Mouse (Mus musculus) c-Kit-positive CD71-positive TER-119-negative erythroid progenitor cells, embryonic 14.5 days (primary cell): Measurements from ENCODE around the gene Prkn.

ENCODE experiments used
- DNase-seq: peaks from one replicate; pipeline ENCODE4 v3.0.0-alpha.2; 2013; ENCODE audit warnings: low read depth

Gene Prkn

DNA sequence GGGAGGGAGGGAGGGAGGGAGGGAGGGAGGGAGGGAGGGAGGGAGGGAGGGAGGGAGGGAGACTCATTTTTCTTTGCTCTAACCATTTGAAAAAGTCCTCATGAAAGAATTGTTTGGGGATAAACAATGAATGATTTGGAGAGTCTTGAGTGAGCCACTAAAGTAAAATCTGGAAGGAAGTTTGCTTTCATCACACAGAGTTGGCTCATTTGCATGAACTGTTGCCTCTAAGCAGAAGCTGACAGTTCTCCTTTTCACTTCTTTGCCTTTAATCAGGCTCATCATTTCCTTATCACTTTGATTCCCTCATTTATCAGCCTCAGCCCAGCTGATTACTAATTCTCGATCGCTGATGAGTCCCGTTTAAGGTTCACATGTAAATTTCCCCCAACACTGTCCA, 816.7 kb downstream of the Prkn start:
- no peak for DNase-seq

- no peak for DNase-seq
Observed at GRCm38 (mm10) chr17:11661898-11662297, 821.7 kb downstream of the Prkn start.

DNA sequence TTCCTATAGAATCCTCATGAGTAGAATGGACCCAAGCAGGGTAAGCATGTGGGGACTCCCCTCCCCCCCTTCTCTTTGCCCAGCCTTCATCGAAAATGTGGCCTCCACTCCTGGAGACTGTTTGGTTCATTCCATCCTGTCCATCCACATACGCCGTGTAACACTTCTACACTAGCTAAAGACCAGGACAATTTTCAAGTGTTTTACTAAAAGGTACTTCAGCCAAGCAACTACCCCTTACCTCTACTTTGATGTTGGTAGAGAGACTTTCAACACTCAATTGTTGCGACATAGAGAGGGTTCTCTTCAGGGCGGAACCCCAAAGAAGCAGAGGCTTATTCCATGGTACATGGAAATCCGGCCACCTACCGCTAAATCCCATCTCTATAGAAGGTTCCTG, 823.3 kb downstream of the Prkn start:
- no peak for DNase-seq

GRCm38 (mm10) chr17:11664610-11665345, 824.6 kb downstream of the Prkn start:
- DNase-seq = no peak

DNA sequence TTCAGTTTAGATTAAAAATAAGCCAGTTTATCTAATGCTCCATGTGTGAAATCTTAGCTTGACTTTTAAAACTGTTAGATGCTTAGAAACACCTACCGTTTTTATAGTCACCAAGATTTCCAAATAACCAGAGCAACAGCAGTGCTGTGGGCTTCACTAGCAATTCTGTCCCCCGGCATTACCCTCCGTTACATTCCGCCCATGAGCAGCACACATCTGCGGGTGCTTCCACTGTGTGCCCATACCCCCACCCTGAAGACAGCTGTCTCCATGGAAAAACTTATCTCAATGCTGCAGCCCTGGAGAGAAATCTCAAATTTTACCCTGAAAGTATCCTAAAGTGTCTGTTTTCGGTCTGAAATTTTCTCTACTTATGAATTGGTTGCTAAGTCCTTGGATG, 839.5 kb downstream of the Prkn start:
- DNase-seq = no peak

GRCm38 (mm10) chr17:11680456-11680855, 840.3 kb downstream of the Prkn start:
- DNase-seq = no peak

DNA sequence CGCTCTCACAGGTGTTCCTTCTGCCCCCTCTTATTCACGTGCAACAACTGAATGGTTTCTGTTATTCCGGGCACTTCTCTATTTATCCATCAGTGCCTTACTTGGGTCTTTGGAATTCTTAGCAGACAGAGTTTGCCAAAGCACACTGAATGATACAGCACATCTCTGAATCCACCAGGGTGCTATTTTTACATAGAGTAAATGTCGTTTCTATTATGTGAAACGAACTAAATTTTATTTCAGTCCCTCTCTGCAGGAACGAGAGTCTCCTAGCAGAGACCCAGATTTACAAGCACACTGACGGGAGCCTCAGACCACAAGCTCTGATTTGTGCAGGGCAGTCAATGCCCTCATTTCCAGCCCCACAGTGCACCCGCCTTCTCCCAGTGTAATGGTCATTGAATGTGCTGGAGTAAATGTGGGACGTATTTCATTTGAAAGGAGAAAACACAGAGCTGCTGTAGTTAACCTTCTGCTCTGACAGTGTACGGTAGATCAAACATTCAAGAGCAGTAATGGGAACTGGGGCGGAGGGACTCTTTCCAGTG, 841.7 kb downstream of the Prkn start:
- DNase-seq = no peak

- no peak for DNase-seq
Observed at GRCm38 (mm10) chr17:11705005-11705404, 864.8 kb downstream of the Prkn start.

DNA sequence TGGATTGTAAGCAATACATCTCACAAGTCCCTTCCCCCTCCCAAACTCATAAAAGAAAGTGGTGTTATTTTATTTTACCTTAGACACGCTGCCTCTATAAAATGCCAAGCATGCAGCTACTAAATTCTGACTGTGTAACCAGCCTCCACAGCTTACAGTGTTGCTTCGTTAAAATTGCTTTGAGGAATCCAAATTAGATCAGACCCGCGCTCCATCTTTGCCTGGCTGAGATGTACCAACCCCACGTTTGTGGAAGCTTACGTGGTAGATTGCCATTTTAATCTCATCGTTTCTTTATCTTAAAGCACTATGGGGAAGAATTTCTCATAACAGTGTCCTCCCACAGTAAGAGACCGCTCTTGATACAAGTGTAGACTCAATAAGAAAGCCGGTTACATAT, 865.6 kb downstream of the Prkn start:
- DNase-seq = no peak

GRCm38 (mm10) chr17:11712066-11712465, 871.9 kb downstream of the Prkn start:
- no peak for DNase-seq

DNA sequence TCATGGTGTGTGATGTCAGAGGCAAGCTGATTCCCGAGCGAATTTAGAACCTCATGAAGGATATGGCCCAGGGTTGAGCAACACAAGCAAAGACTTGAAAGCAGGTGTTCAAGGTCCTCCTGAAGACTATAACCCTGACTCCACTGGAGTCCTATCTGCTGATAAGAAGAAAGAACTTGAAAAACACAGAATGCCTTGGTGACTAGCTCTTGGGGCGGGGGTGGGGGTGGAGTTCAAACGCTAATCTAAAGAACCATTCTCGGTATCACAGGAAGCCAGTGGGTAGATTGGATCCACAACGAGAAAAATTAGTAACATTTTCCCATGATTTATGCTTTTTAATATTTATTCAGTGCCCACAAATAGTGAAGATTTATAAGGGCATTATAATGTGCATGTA, 879.6 kb downstream of the Prkn start:
- DNase-seq = peak; percentile 1

GRCm38 (mm10) chr17:11721906-11722305, 881.7 kb downstream of the Prkn start:
- DNase-seq = no peak

GRCm38 (mm10) chr17:11722478-11722877, 882.3 kb downstream of the Prkn start:
- DNase-seq = no peak

- DNase-seq = no peak
Observed at GRCm38 (mm10) chr17:11724135-11724534, 884.0 kb downstream of the Prkn start.

GRCm38 (mm10) chr17:11727101-11727500, 886.9 kb downstream of the Prkn start:
- no peak for DNase-seq

DNA sequence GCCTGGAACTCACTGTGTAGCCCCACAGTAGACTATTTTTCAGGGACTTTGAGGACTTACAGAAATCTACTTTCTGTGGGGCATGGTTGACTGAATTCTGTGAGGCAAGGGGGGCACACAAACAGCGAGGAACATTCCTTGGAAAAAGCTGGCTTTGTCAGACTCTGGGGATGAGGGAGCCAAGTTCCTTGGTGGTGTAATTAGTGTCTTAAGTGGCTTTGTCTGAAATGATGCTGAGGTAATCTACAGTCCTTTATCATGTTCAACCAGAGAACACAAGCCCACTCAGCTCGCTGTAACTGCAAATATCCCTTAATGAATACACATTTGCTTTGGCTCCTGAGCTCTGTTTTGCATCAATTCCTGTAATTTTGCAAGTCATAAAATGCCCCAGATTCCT, 888.1 kb downstream of the Prkn start:
- DNase-seq = no peak

DNA sequence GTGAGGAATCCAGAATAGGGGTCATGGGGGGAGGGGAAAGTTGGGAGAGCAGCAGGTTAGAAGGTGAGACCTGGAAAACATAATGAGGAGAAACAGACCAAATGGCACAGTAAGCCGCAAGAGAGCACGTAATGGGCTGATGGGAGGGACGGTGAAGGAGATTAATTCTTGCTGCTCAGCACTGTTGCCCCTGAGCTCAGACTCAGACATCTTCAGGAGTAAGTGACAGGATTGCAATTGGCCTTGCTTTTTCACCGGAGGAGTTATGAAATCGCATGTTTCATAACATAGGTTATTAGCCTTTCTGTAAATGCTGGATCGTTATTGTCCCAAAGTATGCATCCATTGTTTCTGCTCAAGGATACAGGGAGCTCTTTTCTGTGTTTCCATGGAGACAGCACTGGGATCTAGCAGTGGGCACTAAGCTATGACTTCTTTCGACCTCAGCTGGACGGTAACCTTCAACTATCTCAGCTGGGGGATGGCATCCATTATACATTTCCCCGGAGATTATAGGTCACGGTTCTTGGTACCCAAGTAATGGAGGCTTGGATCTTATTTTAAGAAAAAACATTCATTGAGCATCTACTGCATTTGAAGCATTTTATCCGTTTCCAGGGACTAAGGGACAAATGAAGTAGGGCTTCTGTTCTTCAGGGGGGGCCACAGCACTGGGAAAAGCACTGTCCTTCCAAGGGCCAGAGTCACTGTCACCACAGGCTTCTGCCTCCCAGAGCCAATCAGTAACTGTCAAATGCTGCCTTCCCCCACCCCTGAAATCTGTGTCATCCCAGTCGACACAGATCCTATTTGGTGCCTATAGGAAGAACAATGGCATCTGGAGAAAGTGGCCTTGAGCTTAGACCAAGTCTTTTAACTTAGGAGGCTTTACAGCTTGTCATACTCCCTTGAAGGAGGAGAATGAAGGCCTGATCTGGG, 890.7 kb downstream of the Prkn start:
- no peak for DNase-seq

DNA sequence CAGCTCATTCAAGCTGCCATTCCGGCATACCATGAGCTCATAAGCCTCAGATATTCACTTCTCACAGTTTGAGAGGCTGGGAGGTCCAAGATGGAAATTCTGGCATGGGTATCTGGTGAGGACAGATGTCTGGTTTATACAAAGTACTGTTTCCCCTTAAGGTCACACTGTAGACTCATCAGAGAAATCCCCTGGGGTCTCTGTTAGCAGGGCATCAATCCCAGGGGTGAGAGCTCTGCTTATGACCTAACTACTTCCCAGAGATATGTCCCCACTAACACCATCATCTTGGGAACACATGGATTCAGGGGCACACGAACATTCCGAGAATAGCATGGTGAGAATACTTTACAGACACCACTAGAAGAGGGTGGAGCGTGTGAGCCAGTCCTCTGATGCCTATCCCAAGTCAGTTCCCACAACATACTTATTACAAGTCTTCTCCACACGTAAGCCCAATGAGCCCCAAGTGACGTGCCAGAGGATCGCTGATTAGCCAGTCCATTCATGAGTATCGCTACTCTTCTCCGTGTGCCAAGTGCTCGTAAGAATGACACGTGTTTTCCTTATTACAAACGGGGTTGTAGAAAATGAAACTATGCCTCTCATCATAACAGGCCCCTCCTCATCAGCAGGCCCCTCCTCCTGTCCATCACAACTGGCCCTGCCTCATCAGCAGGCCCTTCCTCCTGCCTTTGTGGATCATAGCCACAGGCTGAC, 895.1 kb downstream of the Prkn start:
- DNase-seq = no peak

DNA sequence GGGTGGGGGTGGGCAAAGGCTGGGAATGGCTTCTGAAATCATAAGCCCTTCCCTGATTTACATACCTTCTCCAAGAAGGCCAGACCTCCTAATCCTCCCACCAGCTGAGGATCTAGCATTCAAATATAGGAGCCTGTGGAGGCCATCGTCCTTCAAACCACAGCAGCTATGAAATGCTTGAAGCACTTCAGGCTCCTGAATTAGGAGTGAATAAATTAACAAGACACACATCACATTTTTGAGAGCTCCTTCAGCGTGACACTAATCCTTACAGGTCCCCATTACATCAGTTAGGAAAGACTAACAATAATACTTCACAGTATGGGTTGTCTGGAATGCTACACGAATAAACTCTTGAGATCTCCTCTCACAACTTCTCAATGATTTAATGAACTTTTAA, 896.3 kb downstream of the Prkn start:
- no peak for DNase-seq

GRCm38 (mm10) chr17:11737905-11738304, 897.7 kb downstream of the Prkn start:
- DNase-seq = no peak

DNA sequence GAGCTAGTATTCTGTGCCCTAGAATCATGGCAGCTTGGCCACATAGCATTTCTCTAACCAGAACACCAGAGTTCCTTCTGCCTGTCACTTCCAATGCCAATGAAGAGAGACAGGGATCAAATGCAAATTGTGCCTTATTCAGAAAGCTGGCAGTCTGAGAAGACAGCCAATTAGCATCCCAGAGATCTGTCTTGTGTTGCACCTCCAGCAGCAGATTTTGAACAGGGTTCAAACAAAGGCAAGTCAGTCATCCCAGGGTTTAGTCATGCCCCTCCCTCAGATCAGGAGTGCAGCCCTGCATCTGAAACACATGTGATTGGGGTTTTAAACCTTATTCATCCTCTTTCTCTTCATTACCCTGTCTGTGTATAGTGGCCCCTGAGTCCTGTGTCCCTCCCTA, 900.5 kb downstream of the Prkn start:
- DNase-seq = no peak

DNA sequence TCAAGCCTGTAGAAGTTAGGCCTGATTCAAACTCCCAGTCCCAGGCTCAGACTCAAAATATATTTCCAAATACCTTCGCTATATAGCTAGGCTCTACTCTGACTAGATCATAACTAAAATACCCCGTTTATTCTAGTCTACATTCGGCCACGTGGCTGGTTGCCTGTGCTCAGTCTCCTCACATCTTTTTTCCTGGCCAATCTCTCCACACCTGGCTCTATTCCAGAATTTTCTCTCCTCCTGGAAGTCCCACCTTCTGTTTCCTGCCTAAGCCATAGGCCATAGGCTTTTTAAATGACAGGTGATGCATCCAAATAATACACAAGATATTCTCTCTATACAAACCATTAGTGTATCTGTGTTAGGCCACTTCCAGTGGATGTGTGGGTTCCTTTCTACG, 901.0 kb downstream of the Prkn start:
- no peak for DNase-seq
